Mouse (Mus musculus): ENCODE data around the gene Pdlim4. TPM values are rescaled to one million over a fixed set of nuclear protein-coding genes. Genes with fewer than 3 reads are reported as not detected.
A peak's percentile ranks its signal among the peaks of the same experiment; 100 is the strongest.

Gene Pdlim4
- polyA plus RNA-seq, 1 experiment: 469 TPM

DNA sequence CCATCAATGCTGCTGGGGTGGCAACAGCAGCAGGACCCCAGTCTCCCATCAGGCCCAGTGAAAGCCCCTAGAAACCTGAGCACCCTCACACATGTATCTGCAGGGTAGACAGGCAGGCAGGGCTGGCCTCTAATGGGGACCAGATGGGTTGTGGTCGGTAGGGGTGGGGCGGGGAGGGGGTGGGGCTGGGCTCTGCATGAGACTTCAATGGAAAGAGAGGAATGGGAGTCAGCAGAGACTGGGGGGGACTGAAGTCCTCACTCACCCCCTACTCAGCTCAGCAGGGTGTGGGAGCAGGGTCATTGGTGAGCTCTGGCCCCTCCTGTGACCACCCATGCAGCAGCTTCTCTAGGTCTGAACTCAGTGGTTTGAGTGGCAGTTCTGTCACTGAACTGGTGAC is 11.4 kb downstream of the Pdlim4 start:
- TF ChIP-seq SRF (IDR thresholded peaks at IDR 0.05; ENCODE audit: control insufficient read depth, insufficient read length, low read depth) (no peak), MYOD1 (IDR thresholded peaks at IDR 0.05; ENCODE audit: control insufficient read depth in 1 of 3, insufficient read length in 2 of 3, low read depth in 2 of 3) (peak in 1 of 3 experiments; percentile 17), TCF12 (IDR thresholded peaks at IDR 0.05; ENCODE audit: insufficient read depth, poor library complexity, severe bottlenecking) (no peak), POLR2AphosphoS2 (IDR thresholded peaks at IDR 0.05; ENCODE audit: insufficient read length, low read depth) (peak; percentile 7)
- peaks cover 15% of the 10 kb centered on the region for H3K79me2 ChIP-seq (ENCODE audit: control insufficient read depth, insufficient read depth)
- H3K4me2 ChIP-seq (ENCODE audit: low read depth): no peak overlapping the region
- H3K36me3 ChIP-seq (ENCODE audit: control insufficient read depth, insufficient read depth): peaks cover 49% of the 10 kb centered on the region
- no peak overlapping the region for H3ac ChIP-seq (ENCODE audit: control insufficient read depth, insufficient read length)
- H3K4me3 ChIP-seq: no peak overlapping the region
- no peaks in the 10 kb centered on the region for H3K27me3 ChIP-seq (ENCODE audit: control insufficient read depth, insufficient read depth, insufficient read length)

DNA sequence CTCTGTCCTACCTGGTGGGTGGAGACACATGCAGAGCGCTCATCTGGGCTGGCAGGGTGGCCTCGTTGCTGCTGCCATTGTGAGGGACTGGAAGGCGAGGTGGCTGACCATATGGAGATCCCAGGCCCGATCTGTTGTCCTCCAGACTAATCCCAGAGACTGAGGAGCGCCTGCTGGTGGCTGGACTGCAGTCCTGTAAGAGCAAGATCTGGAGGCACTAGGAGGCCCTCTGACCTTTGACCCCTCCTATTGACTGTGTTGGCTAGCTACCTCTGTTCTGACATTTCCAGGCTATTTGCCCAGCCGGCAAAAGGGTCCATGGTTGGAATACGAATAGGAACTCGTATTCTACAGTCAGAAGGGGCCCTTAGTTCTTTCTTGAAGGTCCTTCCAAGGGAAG is 12.7 kb downstream of the Pdlim4 start:
- peaks cover 58% of the 10 kb centered on the region for H3K36me3 ChIP-seq (ENCODE audit: control insufficient read depth, insufficient read depth)
- H3K4me2 ChIP-seq (ENCODE audit: low read depth): no peak overlapping the region
- no peaks in the 10 kb centered on the region for H3K27me3 ChIP-seq (ENCODE audit: control insufficient read depth, insufficient read depth, insufficient read length)
- H3K4me3 ChIP-seq: no peak overlapping the region
- H3K79me2 ChIP-seq (ENCODE audit: control insufficient read depth, insufficient read depth): peaks cover 12% of the 10 kb centered on the region
- no peak for TF ChIP-seq USF1 (IDR thresholded peaks at IDR 0.05; ENCODE audit: low read depth)
- TF ChIP-seq SRF (IDR thresholded peaks at IDR 0.05; ENCODE audit: control insufficient read depth, insufficient read length, low read depth): no peak
- no peak for TF ChIP-seq REST (IDR thresholded peaks at IDR 0.05; ENCODE audit: insufficient read depth, insufficient read length)
- no peak overlapping the region for H3ac ChIP-seq (ENCODE audit: control insufficient read depth, insufficient read length)

DNA sequence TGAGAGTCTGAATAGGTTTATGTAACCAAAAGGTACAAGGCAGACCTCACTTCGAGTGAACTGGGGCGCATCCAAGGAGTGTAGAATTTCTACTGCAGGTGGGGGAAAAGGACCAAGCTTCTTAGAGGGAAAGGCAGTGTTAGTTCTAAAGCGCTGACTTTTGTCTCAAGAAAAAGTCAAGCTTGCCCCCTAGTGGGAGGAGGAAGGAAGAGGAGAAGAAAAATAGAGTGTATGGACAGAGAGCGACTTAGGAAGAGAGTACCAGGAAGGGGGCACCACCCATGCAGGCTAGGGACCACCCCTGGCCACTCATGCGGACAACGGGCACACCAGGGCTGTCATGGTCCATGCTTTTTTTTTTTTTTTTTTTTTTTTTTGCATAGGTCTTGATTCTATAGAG is 14.6 kb downstream of the Pdlim4 start:
- no peak overlapping the region for H3ac ChIP-seq (ENCODE audit: control insufficient read depth, insufficient read length)
- H3K27me3 ChIP-seq (ENCODE audit: control insufficient read depth, insufficient read depth, insufficient read length): no peaks in the 10 kb centered on the region
- peaks cover 63% of the 10 kb centered on the region for H3K36me3 ChIP-seq (ENCODE audit: control insufficient read depth, insufficient read depth)
- no peaks in the 10 kb centered on the region for H3K79me2 ChIP-seq (ENCODE audit: control insufficient read depth, insufficient read depth)
- H3K4me3 ChIP-seq: no peak overlapping the region
- H3K4me2 ChIP-seq (ENCODE audit: low read depth): no peak overlapping the region
- TF ChIP-seq MAX (IDR thresholded peaks at IDR 0.05; ENCODE audit: low read depth) (no peak), MYOG (IDR thresholded peaks at IDR 0.05; ENCODE audit: control insufficient read depth in 1 of 3, insufficient read depth in 1 of 3, insufficient read length in 2 of 3, low read depth in 2 of 3) (no peak), MYOD1 (IDR thresholded peaks at IDR 0.05; ENCODE audit: control insufficient read depth in 1 of 3, insufficient read length in 2 of 3, low read depth in 2 of 3) (no peak)

DNA sequence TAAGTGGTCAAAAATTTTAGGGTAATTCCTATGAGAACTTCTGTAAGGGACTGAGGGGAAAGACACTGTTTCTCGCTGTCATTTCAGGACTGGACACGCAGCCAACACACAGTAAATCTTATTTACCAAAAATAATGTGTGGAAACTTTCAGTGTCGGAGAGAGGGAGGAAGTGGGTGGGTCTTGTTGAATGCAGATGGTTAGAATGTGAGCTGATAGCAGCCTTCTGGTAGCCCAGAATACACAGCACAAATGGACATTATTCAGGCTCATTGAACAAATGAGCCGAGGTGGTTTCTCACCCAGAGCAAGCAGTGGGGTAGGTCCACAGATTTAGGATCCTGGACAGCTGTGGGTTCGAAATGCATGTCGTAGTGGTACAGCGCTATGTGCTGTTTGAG is 15.7 kb downstream of the Pdlim4 start:
- H3K4me2 ChIP-seq (ENCODE audit: low read depth): no peak overlapping the region
- H3K4me3 ChIP-seq: no peak overlapping the region
- no peaks in the 10 kb centered on the region for H3K79me2 ChIP-seq (ENCODE audit: control insufficient read depth, insufficient read depth)
- H3ac ChIP-seq (ENCODE audit: control insufficient read depth, insufficient read length): no peak overlapping the region
- TF ChIP-seq REST (IDR thresholded peaks at IDR 0.05; ENCODE audit: insufficient read depth, insufficient read length) (no peak), MYOG (IDR thresholded peaks at IDR 0.05; ENCODE audit: control insufficient read depth in 1 of 3, insufficient read depth in 1 of 3, insufficient read length in 2 of 3, low read depth in 2 of 3) (no peak), SRF (IDR thresholded peaks at IDR 0.05; ENCODE audit: control insufficient read depth, insufficient read length, low read depth) (no peak), MAX (IDR thresholded peaks at IDR 0.05; ENCODE audit: low read depth) (no peak), MYOD1 (IDR thresholded peaks at IDR 0.05; ENCODE audit: control insufficient read depth in 1 of 3, insufficient read length in 2 of 3, low read depth in 2 of 3) (no peak), TCF12 (IDR thresholded peaks at IDR 0.05; ENCODE audit: insufficient read depth, poor library complexity, severe bottlenecking) (no peak), USF1 (IDR thresholded peaks at IDR 0.05; ENCODE audit: low read depth) (no peak), POLR2AphosphoS2 (IDR thresholded peaks at IDR 0.05; ENCODE audit: insufficient read length, low read depth) (no peak), E2F4 (IDR thresholded peaks at IDR 0.05; ENCODE audit: insufficient read depth) (no peak), TCF3 (IDR thresholded peaks at IDR 0.05; ENCODE audit: insufficient read length, low read depth) (no peak), POLR2A (IDR thresholded peaks at IDR 0.05; ENCODE audit: insufficient read length, low read depth) (no peak), CEBPB (IDR thresholded peaks at IDR 0.05; ENCODE audit: insufficient read depth, poor library complexity, severe bottlenecking) (no peak)
- no peaks in the 10 kb centered on the region for H3K27me3 ChIP-seq (ENCODE audit: control insufficient read depth, insufficient read depth, insufficient read length)
- H3K36me3 ChIP-seq (ENCODE audit: control insufficient read depth, insufficient read depth): peaks cover 61% of the 10 kb centered on the region

DNA sequence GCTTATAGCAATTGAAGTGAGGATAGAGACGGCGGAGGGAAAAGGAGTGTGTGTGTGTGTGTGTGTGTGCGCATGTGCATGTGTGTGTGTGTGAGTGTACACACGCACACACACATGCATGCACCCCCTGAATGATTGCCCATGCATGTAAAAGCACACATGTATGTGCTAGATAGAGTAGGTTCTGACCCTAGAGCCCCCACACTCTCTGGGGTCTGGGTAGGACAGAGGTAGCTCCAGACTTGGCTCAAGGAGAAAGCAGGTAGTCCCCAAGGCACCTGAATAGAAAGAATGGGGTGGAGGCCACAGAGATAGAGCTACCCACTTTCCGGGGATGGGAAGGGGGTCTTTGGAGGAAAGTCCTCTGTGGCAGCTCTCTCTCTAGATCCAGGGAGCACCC is 16.7 kb downstream of the Pdlim4 start:
- Histone ChIP-seq H3K36me3 (ENCODE audit: control insufficient read depth, insufficient read depth) (peaks cover 58% of the 10 kb centered on the region), H3ac (ENCODE audit: control insufficient read depth, insufficient read length) (no peak overlapping the region), H3K4me2 (ENCODE audit: low read depth) (no peak overlapping the region), H3K79me2 (ENCODE audit: control insufficient read depth, insufficient read depth) (no peaks in the 10 kb centered on the region), H3K4me3 (no peak overlapping the region), H3K27me3 (ENCODE audit: control insufficient read depth, insufficient read depth, insufficient read length) (no peaks in the 10 kb centered on the region)
- TF ChIP-seq REST (IDR thresholded peaks at IDR 0.05; ENCODE audit: insufficient read depth, insufficient read length) (no peak), POLR2A (IDR thresholded peaks at IDR 0.05; ENCODE audit: insufficient read length, low read depth) (no peak), USF1 (IDR thresholded peaks at IDR 0.05; ENCODE audit: low read depth) (no peak), MYOD1 (IDR thresholded peaks at IDR 0.05; ENCODE audit: control insufficient read depth in 1 of 3, insufficient read length in 2 of 3, low read depth in 2 of 3) (no peak), TCF12 (IDR thresholded peaks at IDR 0.05; ENCODE audit: insufficient read depth, poor library complexity, severe bottlenecking) (no peak)

DNA sequence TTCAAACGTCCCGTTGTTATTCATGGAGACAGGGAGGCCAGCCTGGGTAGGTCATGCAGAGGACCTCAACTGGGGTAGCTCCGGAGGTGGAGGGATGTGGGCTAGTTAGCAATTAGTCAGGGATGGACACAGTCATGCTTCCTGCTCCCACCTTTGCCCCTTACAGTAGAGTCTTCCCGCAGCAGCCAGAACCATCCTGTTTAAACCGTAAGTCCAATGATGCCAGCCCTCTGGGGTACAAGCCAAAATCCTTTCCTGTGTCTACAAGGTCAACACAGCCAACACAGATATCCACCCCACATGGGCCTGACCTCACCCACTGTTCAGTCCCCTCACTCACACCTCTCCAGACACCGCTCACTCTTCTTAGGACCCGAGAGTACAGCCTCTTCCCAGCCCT is 17.7 kb downstream of the Pdlim4 start:
- Histone ChIP-seq H3K36me3 (ENCODE audit: control insufficient read depth, insufficient read depth) (peaks cover 48% of the 10 kb centered on the region), H3ac (ENCODE audit: control insufficient read depth, insufficient read length) (no peak overlapping the region), H3K79me2 (ENCODE audit: control insufficient read depth, insufficient read depth) (no peaks in the 10 kb centered on the region), H3K27me3 (ENCODE audit: control insufficient read depth, insufficient read depth, insufficient read length) (no peaks in the 10 kb centered on the region), H3K4me2 (ENCODE audit: low read depth) (no peak overlapping the region), H3K4me3 (no peak overlapping the region)
- TF ChIP-seq POLR2AphosphoS2 (IDR thresholded peaks at IDR 0.05; ENCODE audit: insufficient read length, low read depth): peak; percentile 42
- no peak for TF ChIP-seq MYOD1 (IDR thresholded peaks at IDR 0.05; ENCODE audit: control insufficient read depth in 1 of 3, insufficient read length in 2 of 3, low read depth in 2 of 3)

All from myocyte (in vitro differentiated cells).